Mouse (Mus musculus) forebrain, postnatal 0 days (tissue): Measurements from ENCODE around the gene Ifi208. TPM values are rescaled to one million over a fixed set of nuclear protein-coding genes. Genes with fewer than 3 reads are reported as not detected.
"Not testable (repeated sequence)": the region's sequence is repeated elsewhere in the genome, so short reads cannot be mapped to it uniquely, and the experiment has no call there.

Experiments used
- ATAC-seq: fragments of 200-750 bp; cut with Nextera tagmentation; 2 replicates; pipeline ENCODE4 v1.8.0; 2017; ENCODE audit warnings: mild to moderate bottlenecking, moderate library complexity
- DNase-seq: peaks from one replicate; pipeline ENCODE4 v3.0.0-alpha.2; 2015
- H3K27ac ChIP-seq: fragments of 300-500 bp; sonication (generic); 2 replicates; pipeline ENCODE4 v1.5.1; 2014; ENCODE audit warnings: low read depth, mild to moderate bottlenecking, antibody characterized with exemption, low read length, moderate library complexity, mixed read lengths
- H3K27me3 ChIP-seq: fragments of 300-500 bp; sonication (generic); 2 replicates; pipeline ENCODE4 v1.6.1; 2014; ENCODE audit warnings: mild to moderate bottlenecking, low read length, mixed read lengths; ENCODE audit not compliant: insufficient read depth
- H3K36me3 ChIP-seq: fragments of 300-500 bp; sonication (generic); 2 replicates; pipeline ENCODE4 v1.6.1; 2014; ENCODE audit warnings: mild to moderate bottlenecking, moderate library complexity; ENCODE audit not compliant: insufficient read depth
- H3K4me1 ChIP-seq: fragments of 300-500 bp; sonication (generic); 2 replicates; pipeline ENCODE4 v1.6.1; 2014; ENCODE audit warnings: antibody characterized with exemption; ENCODE audit not compliant: insufficient read depth
- H3K4me2 ChIP-seq: fragments of 300-500 bp; sonication (generic); 2 replicates; pipeline ENCODE4 v1.6.1; 2014; ENCODE audit warnings: low read depth, mild to moderate bottlenecking, moderate library complexity
- H3K4me3 ChIP-seq: fragments of 300-500 bp; sonication (generic); 2 replicates; pipeline ENCODE4 v1.5.1; 2014; ENCODE audit warnings: low read depth, low read length, mixed read lengths
- H3K9ac ChIP-seq: fragments of 300-500 bp; sonication (generic); 2 replicates; pipeline ENCODE4 v1.6.1; 2014; ENCODE audit warnings: mild to moderate bottlenecking
- H3K9me3 ChIP-seq: fragments of 300-500 bp; sonication (generic); 2 replicates; pipeline ENCODE4 v1.6.1; 2016; ENCODE audit warnings: low read length
- CTCF ChIP-seq: sonication (generic); IDR thresholded peaks from 2 replicates; pipeline ENCODE4 v1.5.1; 2016; ENCODE audit warnings: antibody characterized with exemption, control low read depth, low read depth
- WGBS: fragments of 180-500 bp; shearing (Covaris S2); extraction: QIAGEN DNeasy Blood & Tissue Kit; methylation state at CpG from one replicate; pipeline ENCODE4 v1.1.7; 2014; 5-methylcytosine and 5-hydroxymethylcytosine counted together
- polyA plus RNA-seq: library from polyadenylated mRNA; unstranded; fragments of >200 nt; fragmentation: Nextera tagmentation; extraction: Ambion mirVana; gene quantifications from 2 replicates; pipeline ENCODE4 v1.2.1, GENCODE M21; 2015
- total RNA-seq: library from RNA; depleted of rRNA; stranded (reverse); fragments of >200 nt; gene quantifications from 2 replicates; pipeline ENCODE4 v1.2.3, GENCODE M21; 2014; rRNA removed

Ifi208 gene
- total RNA-seq, result not detected in 2 replicates
- 0.11 TPM in 1 of 2 replicates, not detected in the other for polyA plus RNA-seq

GRCm38 (mm10) chr1:173673458-173674097 is at the start of gene Ifi208:
Gene Ifi208, plus strand, starts transcription at chr1:173673675.
- not testable (repeated sequence) for H3K9me3 ChIP-seq, H3K9ac ChIP-seq, ATAC-seq, DNase-seq, H3K4me1 ChIP-seq, H3K27ac ChIP-seq, H3K27me3 ChIP-seq, H3K36me3 ChIP-seq, H3K4me2 ChIP-seq, H3K4me3 ChIP-seq
- 54% methylated on average over 3 of the region's 3 CpGs for WGBS

DNA sequence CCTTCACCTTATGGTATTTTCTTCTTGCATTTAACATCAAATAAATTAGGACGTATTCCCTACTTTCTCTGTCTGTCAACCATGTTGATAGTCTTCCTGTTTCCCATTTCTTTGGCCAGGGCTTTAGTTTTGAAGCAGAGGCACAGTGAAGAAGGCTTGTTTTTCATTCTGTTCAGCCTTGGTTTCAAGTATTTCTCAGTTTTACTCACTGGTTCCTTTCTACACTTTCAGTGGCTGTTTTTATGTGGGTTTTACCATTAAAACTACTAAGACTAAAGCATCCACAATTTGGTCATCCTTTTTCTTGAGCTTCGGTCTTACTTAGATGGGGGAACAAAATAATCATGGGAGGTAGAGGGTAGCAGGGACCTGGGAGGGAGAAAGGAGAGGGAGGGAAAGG is 49.4 kb upstream of the Ifi208 start:
- no peak overlapping the region for H3K4me2 ChIP-seq
- no peak overlapping the region for H3K9ac ChIP-seq
- no peaks in the 10 kb centered on the region for H3K9me3 ChIP-seq
- no peak for DNase-seq
- H3K27me3 ChIP-seq, result no peaks in the 10 kb centered on the region
- 93% methylated on average over 2 of the region's 2 CpGs for WGBS
- no peak for ATAC-seq
- no peak overlapping the region for H3K4me3 ChIP-seq
- no peak overlapping the region for H3K27ac ChIP-seq
- no peaks in the 10 kb centered on the region for H3K4me1 ChIP-seq
- TF ChIP-seq CTCF, result no peak
- no peaks in the 10 kb centered on the region for H3K36me3 ChIP-seq

DNA sequence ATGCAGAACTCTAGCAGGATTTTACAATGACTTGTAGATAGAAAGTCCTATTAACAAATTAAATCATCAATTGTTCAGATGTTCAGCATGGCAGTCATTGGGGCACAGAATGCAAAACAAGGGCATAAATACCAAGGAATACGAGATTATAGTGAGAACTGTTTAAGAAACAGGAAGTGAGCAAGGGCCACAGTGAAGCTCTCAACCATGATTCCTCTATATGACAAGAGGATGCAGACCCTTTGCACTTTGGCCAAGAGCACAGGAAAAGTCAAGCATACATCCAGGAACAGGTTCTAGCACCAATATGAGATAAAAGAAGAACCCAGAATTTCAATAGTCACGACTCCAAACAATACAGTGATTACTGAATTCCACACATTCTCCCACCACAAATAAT is 46.8 kb upstream of the Ifi208 start:
- TF ChIP-seq CTCF, result no peak
- Histone ChIP-seq H3K9me3 (no peaks in the 10 kb centered on the region), H3K36me3 (no peaks in the 10 kb centered on the region), H3K9ac (no peak overlapping the region), H3K4me1 (no peaks in the 10 kb centered on the region), H3K27ac (no peak overlapping the region), H3K27me3 (no peaks in the 10 kb centered on the region), H3K4me2 (no peak overlapping the region), H3K4me3 (no peak overlapping the region)
- no peak for DNase-seq
- 77% methylated on average over 2 of the region's 2 CpGs for WGBS
- ATAC-seq, result no peak

DNA sequence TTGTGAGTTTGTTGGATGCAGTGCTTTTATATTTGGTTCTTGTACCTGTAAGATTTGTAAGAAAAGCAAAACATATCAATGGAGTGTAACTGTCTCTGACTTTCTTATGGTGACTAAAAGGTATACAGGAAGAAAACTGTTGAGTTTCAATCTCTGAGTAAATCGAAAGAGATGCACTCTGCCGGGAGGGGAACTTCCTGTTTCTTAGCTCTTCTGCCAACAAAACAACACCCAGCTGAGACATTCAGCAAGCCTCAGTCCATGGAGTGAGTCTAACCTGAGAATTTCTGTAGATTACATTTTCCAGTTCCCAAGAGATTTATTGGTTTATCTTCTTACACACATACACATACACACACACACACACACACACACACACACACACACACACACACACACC is 42.9 kb upstream of the Ifi208 start, which contains the start of gene Ifi209:
TSS of gene Ifi209 (plus strand) at position 296 of the 400 bp plus-strand sequence.
- not testable (repeated sequence) for H3K4me1 ChIP-seq, H3K4me3 ChIP-seq, DNase-seq, ATAC-seq, H3K9me3 ChIP-seq, H3K36me3 ChIP-seq, H3K9ac ChIP-seq, H3K27ac ChIP-seq, H3K27me3 ChIP-seq, H3K4me2 ChIP-seq
- WGBS, result 89% methylated on average over 2 of the region's 2 CpGs

- TF ChIP-seq CTCF, result no peak
- 90% methylated on average over 5 of the region's 5 CpGs for WGBS
- Histone ChIP-seq H3K4me2 (no peak overlapping the region), H3K4me3 (no peak overlapping the region), H3K27ac (no peak overlapping the region), H3K4me1 (no peaks in the 10 kb centered on the region), H3K36me3 (no peaks in the 10 kb centered on the region), H3K9ac (no peak overlapping the region), H3K27me3 (no peaks in the 10 kb centered on the region), H3K9me3 (no peaks in the 10 kb centered on the region)
- no peak for ATAC-seq
- DNase-seq, result no peak
Observed at GRCm38 (mm10) chr1:173633969-173634645, 39.4 kb upstream of the Ifi208 start.

DNA sequence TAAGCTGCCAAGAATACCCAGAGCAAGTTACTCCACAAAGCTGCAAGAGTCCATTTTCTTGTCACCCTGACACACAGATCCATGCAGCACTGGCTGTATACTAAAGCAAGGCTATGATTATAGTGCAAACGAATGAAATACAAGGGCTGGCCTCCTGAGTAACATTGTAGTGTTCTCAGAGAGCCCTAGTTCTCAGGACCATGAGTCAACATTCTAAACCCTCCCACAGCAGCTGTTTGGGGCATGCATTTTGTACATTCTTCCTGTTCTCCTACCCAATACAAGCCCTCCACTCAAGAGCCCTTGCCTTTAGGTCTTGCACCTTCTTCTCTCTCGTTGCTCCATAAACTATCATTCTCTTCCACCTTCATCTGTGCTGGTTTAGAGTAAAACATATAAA is 28.1 kb upstream of the Ifi208 start:
- H3K9me3 ChIP-seq, result no peaks in the 10 kb centered on the region
- H3K4me2 ChIP-seq, result no peak overlapping the region
- DNase-seq (no peak), ATAC-seq (no peak)
- WGBS, result 79% methylated on average over 2 of the region's 2 CpGs
- H3K27ac ChIP-seq, result no peak overlapping the region
- no peaks in the 10 kb centered on the region for H3K4me1 ChIP-seq
- H3K9ac ChIP-seq, result no peak overlapping the region
- H3K36me3 ChIP-seq, result no peaks in the 10 kb centered on the region
- H3K4me3 ChIP-seq, result no peak overlapping the region
- no peak for TF ChIP-seq CTCF
- H3K27me3 ChIP-seq, result no peaks in the 10 kb centered on the region

GRCm38 (mm10) chr1:173657973-173658372 is 15.5 kb upstream of the Ifi208 start:
- DNase-seq (no peak), ATAC-seq (no peak)
- Histone ChIP-seq H3K4me3 (no peak overlapping the region), H3K9ac (no peak overlapping the region), H3K9me3 (no peaks in the 10 kb centered on the region), H3K36me3 (no peaks in the 10 kb centered on the region), H3K27me3 (no peaks in the 10 kb centered on the region), H3K4me2 (no peak overlapping the region), H3K27ac (no peak overlapping the region), H3K4me1 (no peaks in the 10 kb centered on the region)
- TF ChIP-seq CTCF, result no peak
- 84% methylated on average over 4 of the region's 4 CpGs for WGBS

GRCm38 (mm10) chr1:173678605-173679004 is 5.1 kb downstream of the Ifi208 start:
- not testable (repeated sequence) for H3K4me1 ChIP-seq, H3K27ac ChIP-seq, H3K36me3 ChIP-seq, H3K27me3 ChIP-seq, H3K4me3 ChIP-seq, H3K9ac ChIP-seq, DNase-seq, H3K4me2 ChIP-seq, H3K9me3 ChIP-seq, ATAC-seq
- WGBS, result 93% methylated on average over 1 of the region's 1 CpGs
